Mouse (Mus musculus): ENCODE data around the gene Cntnap3. TPM values are rescaled to one million over a fixed set of nuclear protein-coding genes. Genes with fewer than 3 reads are reported as not detected.

Cntnap3 gene
- not detected in 2 replicates for polyA plus RNA-seq (2012; ENCODE audit: low replicate concordance)

DNA sequence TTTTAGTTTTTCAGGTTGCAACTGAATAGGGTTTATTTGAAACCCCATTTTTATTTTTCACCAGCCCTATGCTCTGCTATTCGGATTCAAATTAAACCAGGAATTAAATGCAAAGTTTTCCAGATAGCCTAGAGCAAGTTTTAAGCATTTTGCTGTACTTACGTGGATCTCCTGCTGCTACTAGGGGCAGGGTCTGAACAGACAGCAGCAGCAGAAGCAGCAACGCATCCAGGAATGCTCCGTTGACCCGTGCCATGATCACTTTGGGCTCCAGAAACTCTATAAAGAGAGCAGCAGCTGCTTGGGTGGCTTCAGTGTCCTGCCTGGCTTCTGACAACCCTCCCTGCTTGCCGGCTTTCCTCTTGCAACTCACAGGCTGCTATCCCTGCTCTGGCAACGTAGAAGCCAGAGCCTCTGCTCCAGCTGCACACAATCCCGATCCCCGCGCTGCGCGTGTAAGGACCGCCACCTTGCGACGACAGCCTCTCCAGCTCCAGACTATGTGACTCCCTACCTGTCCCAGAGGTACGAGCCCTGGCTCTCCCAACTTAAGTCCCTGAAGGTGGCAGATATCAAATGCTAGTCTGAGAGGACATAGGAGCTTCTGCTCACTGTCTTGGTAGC lies at the start of gene Cntnap3:
TSS of gene Cntnap3 (minus strand) at position 371 of the 624 bp plus-strand sequence.

GRCm38 (mm10) chr13:64917191-64917590 lies 13.4 kb upstream of the Cntnap3 start, which contains the start of gene Spata31:
Spata31 (plus strand) TSS chr13:64917406.

Other genes starting within 250 kb of the Cntnap3 start
- gene Spata31, start 13.5 kb upstream of the Cntnap3 start, polyA plus RNA-seq (2012; ENCODE audit: low replicate concordance), result not detected in 2 replicates
- gene Spata31d1c, start 129.1 kb upstream of the Cntnap3 start, polyA plus RNA-seq (2012; ENCODE audit: low replicate concordance), result not detected in 2 replicates
- not detected in 2 replicates for gene Prss47, start 148.8 kb upstream of the Cntnap3 start, polyA plus RNA-seq (2012; ENCODE audit: low replicate concordance)
- 15.9 and 18.0 TPM in 2 replicates for gene Mfsd14b, start 209.0 kb upstream of the Cntnap3 start, polyA plus RNA-seq (2012; ENCODE audit: low replicate concordance)
- gene Olfr465-ps1, start 234.1 kb upstream of the Cntnap3 start, polyA plus RNA-seq (2012; ENCODE audit: low replicate concordance), result not detected in 2 replicates
- not detected in 2 replicates for gene Olfr466, start 246.3 kb upstream of the Cntnap3 start, polyA plus RNA-seq (2012; ENCODE audit: low replicate concordance)

Measured in hematopoietic multipotent progenitor cell, adult 10-12 weeks (in vitro differentiated cells).